Mouse (Mus musculus) brain, embryonic 14.5 days (tissue): Measurements from ENCODE around the gene Sdsl. TPM values are rescaled to one million over a fixed set of nuclear protein-coding genes. Genes with fewer than 3 reads are reported as not detected.

Source experiments
- DNase-seq: peaks from one replicate; pipeline ENCODE4 v3.0.0-alpha.2; 2011; ENCODE audit warnings: low read depth
- CTCF ChIP-seq: fragments of 200-500 bp; IDR thresholded peaks from 2 replicates; pipeline ENCODE4 v1.5.1; 2012; ENCODE audit warnings: inconsistent platforms, mild to moderate bottlenecking, moderate library complexity, borderline replicate concordance; ENCODE audit not compliant: insufficient read depth, insufficient read length; ENCODE audit errors: extremely low read depth
- POLR2A ChIP-seq: fragments of 200-500 bp; IDR thresholded peaks from 2 replicates; pipeline ENCODE4 v1.6.1; 2012; ENCODE audit warnings: mild to moderate bottlenecking, inconsistent platforms, borderline replicate concordance; ENCODE audit not compliant: poor library complexity, insufficient read depth, insufficient read length, severe bottlenecking; ENCODE audit errors: extremely low read depth
- polyA plus RNA-seq: library from polyadenylated mRNA; depleted of rRNA; stranded (reverse); fragments of >200 nt; gene quantifications from 2 replicates; pipeline ENCODE4 v1.2.3, GENCODE M21; 2012

Sdsl gene
- polyA plus RNA-seq, 1 experiment = 8.9 TPM

GRCm38 (mm10) chr5:120437539-120437938, 35.1 kb downstream of the Sdsl start:
- peak; percentile 35 for DNase-seq
- TF ChIP-seq POLR2A = no peak

GRCm38 (mm10) chr5:120436885-120437495, 35.6 kb downstream of the Sdsl start:
- DNase-seq = peak; percentile 72
- TF ChIP-seq CTCF (no peak), POLR2A (no peak)

- no peak for TF ChIP-seq POLR2A
- TF ChIP-seq CTCF = no peak
Observed at GRCm38 (mm10) chr5:120435731-120436501, 36.7 kb downstream of the Sdsl start.

GRCm38 (mm10) chr5:120435006-120435681, 37.5 kb downstream of the Sdsl start:
- DNase-seq = peak; percentile 35
- no peak for TF ChIP-seq POLR2A
- TF ChIP-seq CTCF = no peak

More at GRCm38 (mm10) chr5:120435731-120436501, 36.7 kb downstream of the Sdsl start:
- peak; percentile 65 for DNase-seq

- TF ChIP-seq CTCF = no peak
- no peak for TF ChIP-seq POLR2A
- DNase-seq = peak; percentile 27
Observed at GRCm38 (mm10) chr5:120434231-120434735, 38.3 kb downstream of the Sdsl start.

GRCm38 (mm10) chr5:120433135-120433760, 39.4 kb downstream of the Sdsl start:
- TF ChIP-seq CTCF (no peak), POLR2A (no peak)
- peak; percentile 50 for DNase-seq

GRCm38 (mm10) chr5:120432486-120433015, 40.1 kb downstream of the Sdsl start:
- peak; percentile 46 for DNase-seq
- TF ChIP-seq CTCF = no peak
- no peak for TF ChIP-seq POLR2A

GRCm38 (mm10) chr5:120431649-120432485, 40.7 kb downstream of the Sdsl start, which contains the start of gene Lhx5:
TSS of gene Lhx5 (plus strand) at chr5:120431699.
- peak; percentile 91 for DNase-seq
- TF ChIP-seq POLR2A (0 out of 2 replicates have a peak, but pooled peaks have one; percentile 10), CTCF (no peak)

GRCm38 (mm10) chr5:120431001-120431583, 41.5 kb downstream of the Sdsl start:
- TF ChIP-seq CTCF = no peak
- TF ChIP-seq POLR2A = no peak
- DNase-seq = no peak

- no peak for TF ChIP-seq POLR2A
- no peak for TF ChIP-seq CTCF
- no peak for DNase-seq
Observed at GRCm38 (mm10) chr5:120429692-120430091, 42.9 kb downstream of the Sdsl start.
